Mouse (Mus musculus): ENCODE measurements at regions not wholly inside any gene's neighbourhood (a gene's known extent, or its start where the extent isn't known, plus 50 kb on each side); places are given as distances from the start of the nearest gene placed in this dataset.

GRCm38 (mm10) chr12:45975780-45976179, 842.9 kb downstream of the Nova1 start:
- no peak for TF ChIP-seq JUND (IDR thresholded peaks at IDR 0.05; ENCODE audit: low read depth, low read length)
- TF ChIP-seq SIN3A (IDR thresholded peaks at IDR 0.05; ENCODE audit: low read length): no peak

All from MEL (cell line).